Mouse (Mus musculus): ENCODE measurements around the gene Gm7534.

Gm7534 gene

DNA sequence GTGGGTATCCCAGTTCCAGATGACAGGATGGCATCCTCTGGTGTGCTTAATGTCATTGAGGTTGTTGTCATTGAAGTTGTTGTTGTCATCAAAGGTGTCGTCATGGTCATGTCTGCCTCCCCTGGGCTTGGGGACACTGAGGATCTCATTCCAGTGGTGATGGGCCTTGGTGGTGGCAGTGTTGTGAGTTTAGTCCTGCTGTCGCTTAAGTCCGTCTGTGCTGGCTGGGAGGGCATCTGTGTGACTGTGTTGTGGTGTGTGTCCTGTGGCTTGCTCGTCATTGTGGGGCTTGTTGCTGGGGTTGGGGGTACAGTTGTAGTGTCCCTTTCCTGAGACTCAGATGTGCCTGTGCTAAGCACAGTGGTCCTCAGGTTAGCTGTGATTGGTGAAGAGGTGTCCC lies at the start of gene Gm7534:
Gm7534 (minus strand) TSS at position 101 of the 400 bp plus-strand sequence.
- DNase-seq, result no peak

DNA sequence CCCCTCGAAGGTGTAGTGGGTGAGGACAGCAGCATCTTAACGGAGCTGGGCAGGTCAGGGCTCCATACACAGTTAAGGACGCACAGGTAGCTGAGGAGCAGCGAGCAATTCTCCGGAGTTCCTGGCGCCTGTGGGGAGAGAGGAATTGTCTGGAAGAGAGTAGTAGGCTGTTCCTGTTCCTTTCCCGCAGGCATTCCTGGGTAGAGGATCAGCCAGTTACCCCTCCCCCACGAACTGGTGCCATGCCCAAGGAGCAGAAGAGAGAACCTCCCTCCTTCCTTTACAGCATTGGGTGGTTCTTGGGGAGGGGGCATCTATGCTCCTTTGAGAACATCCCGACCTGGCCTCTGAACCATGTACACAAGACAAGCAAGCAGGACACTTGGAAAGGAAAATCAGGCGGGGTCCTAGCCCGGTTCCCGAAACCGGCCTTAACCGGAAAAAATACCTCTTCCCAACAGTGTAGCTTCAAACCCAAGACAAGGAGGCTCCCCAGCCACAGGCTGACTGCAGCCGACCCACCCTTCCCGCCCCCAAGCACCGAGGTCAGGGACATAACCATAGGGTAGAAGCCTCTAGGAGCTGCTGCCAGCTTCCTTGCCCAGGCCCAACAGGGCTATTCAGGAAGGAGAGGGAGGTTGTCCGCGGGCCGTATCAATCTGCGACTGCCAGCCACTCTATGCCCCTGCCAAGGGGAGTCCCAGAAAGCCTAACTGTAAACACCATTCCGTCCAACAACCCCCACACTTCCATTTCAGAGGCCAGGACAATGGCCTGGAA lies 49.5 kb upstream of the Gm7534 start:
- DNase-seq, result no peak

DNA sequence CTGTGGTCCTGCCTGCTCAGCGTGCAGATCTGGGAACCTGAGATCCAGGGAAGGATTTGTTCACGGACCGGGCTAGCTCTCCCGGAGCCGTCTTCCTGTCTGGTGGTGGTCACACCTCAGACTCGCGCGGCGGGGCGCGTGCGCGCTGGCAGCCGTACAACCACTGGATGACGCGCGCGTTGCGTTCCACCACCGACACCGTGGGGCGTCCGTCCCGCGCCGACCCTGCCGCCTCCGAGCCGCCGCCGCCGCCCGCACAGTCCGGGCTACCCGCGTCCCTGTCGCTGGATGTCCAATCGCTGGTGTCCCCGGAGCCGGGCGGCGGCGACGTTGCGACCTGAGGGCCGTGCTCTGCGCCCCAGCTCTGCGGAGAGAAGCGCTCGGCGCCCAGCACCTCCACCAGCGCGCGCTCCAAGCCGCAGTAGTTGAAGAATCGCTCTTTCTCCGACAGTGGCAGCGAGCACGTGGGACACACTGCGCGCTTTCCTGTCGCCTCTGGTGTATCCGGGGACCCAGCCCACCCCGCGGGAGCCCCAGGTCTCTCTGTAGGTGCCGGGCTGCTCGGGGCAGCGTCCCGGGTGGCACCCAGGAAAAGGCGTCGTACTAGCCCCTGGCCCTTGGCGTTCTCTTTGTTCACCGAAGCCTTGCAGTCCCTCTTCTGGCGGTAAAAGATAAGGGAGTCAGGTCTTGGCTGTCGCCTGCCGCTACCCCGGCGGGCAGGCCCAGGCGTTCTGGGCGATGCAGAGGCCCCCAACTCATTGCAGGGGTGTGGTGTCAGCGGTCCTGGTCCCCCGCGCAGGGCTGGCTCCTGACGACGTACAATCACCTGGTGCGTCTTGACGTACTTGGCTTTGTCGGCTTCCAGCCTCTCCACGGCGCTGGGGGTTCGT lies 48.7 kb upstream of the Gm7534 start:
- DNase-seq, result peak; percentile 55

GRCm38 (mm10) chr4:134250930-134251240 lies 48.1 kb upstream of the Gm7534 start:
- no peak for DNase-seq

DNA sequence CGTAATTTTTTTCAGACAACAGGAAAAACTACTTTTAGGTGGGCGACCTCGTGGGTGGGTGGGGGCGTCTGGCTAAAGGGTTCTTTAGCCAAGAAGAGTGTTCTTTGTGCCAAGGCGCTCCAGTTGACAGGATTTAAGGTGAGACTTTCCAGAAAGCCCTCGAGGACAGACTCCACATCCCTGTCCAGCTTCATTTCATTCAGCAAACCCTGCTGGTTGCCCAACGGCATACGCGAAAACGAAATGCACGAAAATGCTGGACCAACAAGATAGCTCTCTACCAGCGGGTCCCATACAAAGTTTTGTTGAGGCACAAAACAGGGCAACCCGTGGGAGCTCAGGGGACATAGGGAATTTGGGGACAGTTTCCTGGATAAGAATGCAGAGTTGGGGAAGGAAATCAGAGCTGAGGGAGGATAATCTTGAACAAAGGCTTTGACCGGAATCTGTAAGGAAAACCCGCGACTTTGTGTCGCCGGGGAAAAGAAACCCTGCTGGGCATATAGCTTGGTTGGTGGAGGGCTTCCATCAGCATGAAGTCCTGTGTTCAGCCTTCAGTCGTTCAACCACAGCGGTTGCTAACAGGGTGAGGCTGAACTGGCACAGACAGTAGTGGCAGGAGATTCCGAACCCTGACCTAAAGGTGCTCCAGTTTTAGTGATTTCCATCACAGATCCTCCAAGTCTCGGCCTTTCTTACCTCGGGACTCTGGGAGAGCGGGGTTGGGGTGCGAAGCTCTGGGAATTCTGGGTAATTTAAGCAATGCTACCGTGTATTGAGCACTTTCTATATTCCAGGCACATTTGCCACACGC lies 47.5 kb upstream of the Gm7534 start:
- no peak for DNase-seq

DNA sequence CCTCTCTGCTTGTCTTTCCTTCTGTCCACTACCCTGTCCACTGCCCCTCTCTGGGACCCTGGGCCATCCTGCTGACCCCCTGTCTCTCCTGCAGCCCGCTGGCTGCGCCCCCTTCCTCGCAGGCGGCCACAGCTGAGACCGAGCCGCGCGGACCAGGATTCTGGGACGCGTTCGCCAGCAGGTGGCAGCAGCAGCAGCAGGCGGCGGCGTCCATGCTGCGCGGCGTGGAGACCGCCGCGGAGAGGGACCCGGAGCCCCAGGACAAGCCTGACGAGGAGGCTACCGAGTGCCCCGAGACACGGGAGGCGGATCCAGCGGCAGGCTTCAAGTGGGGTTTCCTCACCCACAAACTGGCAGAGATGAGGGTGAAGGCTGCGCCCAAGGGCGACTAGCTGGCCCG lies 46.8 kb upstream of the Gm7534 start:
- DNase-seq, result peak; percentile 73

GRCm38 (mm10) chr4:134246719-134247258 lies 44.0 kb upstream of the Gm7534 start, which contains the start of gene Gm30191:
Gene Gm30191 (plus strand): TSS chr4:134246935.
- no peak for DNase-seq

DNA sequence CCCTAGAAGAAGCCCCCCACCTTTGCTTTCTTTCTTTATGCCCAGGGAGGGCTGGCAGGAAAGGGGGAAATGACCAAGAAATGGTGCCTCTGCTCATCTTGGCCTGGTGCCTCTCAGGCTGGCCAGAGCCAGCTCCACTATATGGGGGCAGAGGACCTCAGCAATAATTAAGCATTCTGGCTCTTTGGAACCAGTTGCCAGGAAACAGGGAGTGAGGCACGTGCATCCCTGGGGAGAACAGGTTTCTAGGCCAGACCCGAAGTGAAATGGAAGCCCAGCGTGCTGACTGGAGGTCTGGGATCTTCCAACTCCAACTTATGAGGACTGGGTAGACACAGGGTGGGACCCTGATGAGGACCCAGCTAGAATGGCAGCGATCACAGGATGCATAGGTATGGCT lies 43.5 kb upstream of the Gm7534 start:
- DNase-seq, result no peak

DNA sequence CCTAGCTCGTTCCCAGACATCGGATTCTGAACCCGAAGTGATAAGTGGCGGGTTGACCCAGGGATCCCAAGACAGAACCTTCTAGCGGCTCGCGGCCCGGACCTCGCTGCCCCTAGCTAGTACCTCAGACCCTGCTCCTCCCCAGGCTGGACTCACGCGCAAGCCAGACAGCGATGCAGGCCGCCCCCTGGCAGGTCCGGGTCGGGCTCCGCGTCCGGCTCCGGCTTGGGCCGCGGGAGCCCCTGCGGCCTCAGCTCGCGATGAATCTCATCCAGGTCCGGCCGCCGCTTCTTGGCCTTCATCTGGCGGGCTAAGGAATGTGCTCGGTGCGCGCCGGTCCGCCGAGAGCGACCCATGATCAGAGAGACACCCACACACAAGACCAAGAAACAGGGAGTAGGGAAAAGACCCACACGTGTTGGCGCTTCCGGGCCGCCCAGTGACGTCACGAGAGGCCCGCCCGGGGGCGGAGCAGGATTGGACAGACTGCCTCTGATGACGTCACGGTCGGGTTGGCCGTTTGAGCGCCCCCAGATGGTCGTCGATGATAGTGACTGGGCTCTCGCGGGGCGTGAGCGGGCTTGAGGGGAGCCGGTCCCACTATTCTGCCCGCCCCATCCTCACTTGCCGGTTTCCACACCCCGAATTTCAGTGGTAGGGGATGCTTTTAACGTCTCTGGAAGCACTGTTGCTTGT lies 42.5 kb upstream of the Gm7534 start, which contains the start of gene Zfp593:
Zfp593 (minus strand) TSS at position 445 of the 696 bp plus-strand sequence.
- DNase-seq, result peak; percentile 94

DNA sequence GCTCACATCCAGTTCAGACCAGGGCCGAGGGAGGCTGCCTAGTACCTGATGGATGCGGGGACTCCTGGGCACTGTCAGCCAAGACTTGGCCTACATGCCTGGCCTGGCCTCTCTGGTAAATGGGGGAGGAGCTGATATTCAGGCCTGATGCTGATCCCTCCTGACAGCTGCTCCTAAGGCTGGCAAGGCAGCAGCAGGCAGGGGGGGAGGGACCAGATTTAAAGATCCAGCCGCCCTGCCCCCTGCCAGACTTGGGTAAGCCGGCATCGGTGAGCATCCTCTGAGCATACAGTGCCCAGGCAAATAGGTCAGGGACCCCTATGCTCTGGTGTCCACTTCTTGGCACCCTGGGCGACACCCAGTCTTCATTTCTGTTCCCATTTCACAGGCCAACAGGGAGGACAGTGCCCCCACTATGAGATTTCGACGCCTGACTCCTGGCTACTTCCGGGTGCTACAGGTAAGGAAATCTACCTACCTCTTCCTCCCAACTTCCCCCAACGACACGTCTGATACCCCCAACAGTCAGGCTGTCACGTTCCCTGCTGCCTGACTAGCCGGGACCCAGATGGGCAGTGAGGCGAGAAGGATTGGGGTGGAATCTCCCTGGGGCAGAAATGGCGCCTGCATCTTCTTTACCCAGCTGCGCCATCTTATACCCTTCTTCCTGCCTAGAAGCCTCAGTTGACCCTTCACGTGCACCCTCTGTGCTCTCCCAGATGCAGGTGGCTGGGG lies 40.9 kb upstream of the Gm7534 start, which contains the start of gene E130218I03Rik:
E130218I03Rik (plus strand) TSS at position 147 of the 735 bp plus-strand sequence.
- DNase-seq, result no peak

DNA sequence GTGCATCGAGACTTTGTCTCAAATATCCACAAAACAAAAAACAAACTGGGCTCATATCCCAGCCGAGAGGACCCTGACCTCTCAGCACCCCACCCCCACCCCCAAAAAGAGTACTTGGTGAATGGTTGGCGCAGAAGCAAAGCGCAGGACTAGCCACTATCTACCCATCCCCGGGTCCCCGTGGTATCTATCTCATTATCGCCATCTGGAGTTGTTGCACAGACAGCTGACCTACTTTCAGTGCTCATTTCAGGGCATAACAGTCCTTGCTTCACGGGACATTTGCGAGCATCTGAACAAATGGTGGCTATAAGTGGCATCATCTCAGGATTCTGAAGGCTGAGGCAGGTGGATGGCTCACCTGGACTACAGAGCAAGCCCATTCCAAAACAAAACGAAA lies 35.9 kb upstream of the Gm7534 start:
- no peak for DNase-seq

DNA sequence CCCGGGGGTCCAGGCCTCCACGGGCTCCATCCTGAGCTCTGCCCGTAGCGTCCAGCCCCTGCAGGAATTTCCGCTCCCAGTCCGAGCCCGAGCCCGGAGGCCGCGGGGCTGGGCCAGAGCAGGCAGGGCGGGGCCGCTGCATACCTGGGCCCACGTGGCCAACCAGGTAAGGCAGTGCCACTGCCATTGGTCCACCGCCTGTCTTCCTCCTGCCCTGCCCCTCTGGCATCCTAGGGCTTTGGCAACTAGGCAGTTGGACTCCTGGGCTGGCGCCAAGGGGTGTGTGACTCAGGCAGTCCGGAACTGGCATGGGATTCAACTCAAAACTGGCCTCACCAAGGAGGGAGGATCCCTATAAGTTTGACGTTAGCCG lies 35.5 kb upstream of the Gm7534 start, which contains the start of gene Cnksr1:
Cnksr1 (minus strand) TSS at position 121 of the 373 bp plus-strand sequence.
- DNase-seq, result no peak

DNA sequence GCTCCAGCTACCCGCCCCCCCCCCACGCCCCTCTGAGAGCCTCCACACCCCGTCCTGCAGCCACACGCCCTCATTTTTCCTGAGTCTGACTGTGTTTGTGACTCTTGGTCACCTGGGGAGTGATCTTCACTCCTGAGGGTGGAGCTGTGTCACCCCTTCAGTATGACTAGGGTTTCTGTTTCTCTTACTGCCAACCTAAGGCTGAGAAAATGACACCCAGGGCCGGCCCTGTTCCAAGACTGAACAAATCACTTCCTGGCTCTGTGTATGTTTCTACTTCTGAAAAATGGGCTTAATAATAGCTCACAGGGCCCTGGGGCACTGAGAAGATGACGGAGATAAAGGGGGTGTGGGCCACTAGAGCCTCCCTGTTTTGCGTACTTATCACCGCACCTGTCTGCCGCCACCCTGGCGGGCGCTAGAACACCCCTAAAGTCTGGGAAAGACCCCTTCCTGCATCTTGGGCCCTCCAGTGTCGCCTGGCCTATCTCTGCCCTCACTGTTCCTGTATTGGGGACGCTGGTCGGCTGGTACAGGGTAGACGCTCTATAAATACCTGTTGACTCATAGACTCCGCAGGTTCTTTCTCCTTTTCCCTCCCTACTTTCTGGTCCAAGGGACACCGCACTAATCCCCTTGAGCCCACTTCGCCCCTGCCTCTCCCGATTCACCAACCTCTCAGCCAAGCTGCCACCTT lies 34.9 kb upstream of the Gm7534 start:
- no peak for DNase-seq

GRCm38 (mm10) chr4:134234876-134235275 lies 32.1 kb upstream of the Gm7534 start:
- no peak for DNase-seq

- no peak for DNase-seq
These were observed 27.6 kb upstream of the Gm7534 start for GRCm38 (mm10) chr4:134230431-134230830.

GRCm38 (mm10) chr4:134227194-134227593 lies 24.4 kb upstream of the Gm7534 start, which contains the start of gene Catsper4:
Gene Catsper4 (minus strand): TSS chr4:134227383.
- no peak for DNase-seq

DNA sequence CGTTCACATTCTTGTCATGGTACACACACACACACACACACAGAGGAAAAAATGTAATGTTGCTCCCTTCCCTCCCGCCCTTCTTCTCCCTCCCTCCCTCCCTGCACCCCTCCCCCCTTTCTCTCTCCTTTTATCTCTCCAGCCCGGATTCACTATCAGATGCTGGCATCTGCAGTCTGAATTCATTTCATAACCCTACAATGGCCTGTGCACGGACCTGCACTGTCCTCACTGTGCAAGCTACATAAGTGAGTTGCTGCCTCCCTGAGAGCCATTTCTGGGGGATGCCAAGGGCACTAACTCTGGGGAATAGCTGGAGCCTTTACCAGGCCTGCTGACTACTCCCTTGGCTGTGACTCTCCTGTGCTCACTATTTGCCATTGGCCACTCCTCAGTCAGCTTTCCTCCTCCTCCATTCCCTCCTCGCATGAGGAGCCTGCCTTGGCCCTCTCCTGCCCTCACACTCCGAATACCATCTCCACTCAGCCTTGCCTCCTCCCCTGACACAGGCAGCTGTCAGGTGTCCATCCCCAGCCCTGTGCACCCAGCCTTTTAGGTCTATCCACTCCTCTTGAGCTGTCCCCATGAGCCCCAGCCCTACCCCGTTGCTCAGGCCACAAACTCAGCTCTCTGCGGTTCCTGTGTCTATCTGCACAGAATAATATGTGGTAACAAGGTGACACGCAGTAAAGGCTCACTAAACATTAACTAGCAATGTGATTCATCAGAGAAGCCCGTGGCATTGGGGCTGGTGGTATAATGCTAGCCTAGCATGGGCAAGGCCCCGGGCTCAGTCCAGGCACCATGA lies 20.2 kb upstream of the Gm7534 start:
- no peak for DNase-seq

DNA sequence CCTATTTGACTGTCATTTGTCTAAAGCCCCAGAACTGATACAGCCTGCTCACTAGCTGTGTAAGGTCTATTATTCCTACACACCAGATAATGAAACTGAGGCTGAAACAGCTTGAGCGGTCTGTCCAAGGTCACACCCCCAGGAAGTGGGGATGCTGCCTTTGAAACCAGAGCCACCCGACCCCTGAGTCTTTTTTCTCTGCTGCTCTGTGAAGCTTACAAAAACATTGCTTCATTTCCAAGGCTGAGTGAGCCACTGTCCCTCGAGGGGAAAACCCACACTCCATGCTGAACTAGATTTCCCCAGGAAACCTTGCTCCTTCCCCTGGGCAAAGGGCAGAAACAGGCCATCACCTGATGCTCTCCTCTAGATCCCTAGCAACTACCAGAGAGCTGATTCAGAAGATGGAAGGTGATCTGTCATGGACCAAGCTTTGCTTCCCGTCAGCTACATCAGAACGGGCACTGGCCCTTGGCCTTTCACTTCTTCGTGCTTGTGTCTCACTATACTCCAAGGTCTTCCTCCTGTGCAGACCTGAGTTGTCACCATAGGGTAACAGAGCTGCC lies 3.8 kb upstream of the Gm7534 start:
- DNase-seq, result no peak

DNA sequence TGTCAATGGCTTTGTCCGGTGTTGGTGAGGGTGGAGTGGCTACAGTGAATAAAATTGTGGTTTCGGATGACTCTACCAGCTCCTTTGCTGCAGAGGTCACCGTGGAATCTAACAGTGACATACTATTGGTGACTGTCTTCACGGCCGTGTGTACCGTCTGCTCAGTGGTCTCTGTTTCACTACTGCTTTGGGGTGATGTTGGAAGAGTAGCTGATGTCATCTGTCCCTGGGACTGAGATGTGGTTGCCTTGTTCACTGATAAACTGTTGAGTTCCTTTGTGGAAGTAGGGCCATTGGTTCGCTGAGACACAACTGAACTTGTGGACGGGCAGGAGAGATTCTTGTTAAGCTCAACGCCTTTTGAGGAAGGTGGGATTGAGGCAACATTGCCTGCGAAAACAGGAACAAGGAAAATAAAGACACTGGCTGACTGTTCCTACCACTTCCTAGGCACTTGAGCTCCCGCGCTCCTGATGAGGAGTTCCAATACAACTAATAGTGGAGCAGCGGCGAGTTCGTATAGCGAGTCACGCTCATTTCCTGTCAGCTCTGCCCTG lies 614 bp upstream of the Gm7534 start:
- DNase-seq, result no peak
